Mouse (Mus musculus) intestine, postnatal 0 days (tissue): ENCODE measurements around the gene Trmt61a. TPM values are rescaled to one million over a fixed set of nuclear protein-coding genes. Genes with fewer than 3 reads are reported as not detected.

Experiments
- ATAC-seq: fragments of 200-750 bp; cut with Nextera tagmentation; 2 replicates; pipeline ENCODE4 v1.8.0; 2017; ENCODE audit warnings: mild to moderate bottlenecking, moderate TSS enrichment, moderate library complexity
- H3K27ac ChIP-seq: fragments of 300-500 bp; sonication (generic); 2 replicates; pipeline ENCODE4 v1.5.1; 2014; ENCODE audit warnings: mild to moderate bottlenecking, low read depth, low read length, moderate library complexity
- H3K27me3 ChIP-seq: fragments of 300-500 bp; sonication (generic); replicated peaks from 2 replicates; pipeline ENCODE4 v1.6.1; 2014; ENCODE audit warnings: low read length, mixed read lengths; ENCODE audit not compliant: control insufficient read depth, insufficient read depth
- H3K36me3 ChIP-seq: fragments of 300-500 bp; sonication (generic); 2 replicates; pipeline ENCODE4 v1.6.1; 2014; ENCODE audit warnings: mild to moderate bottlenecking, moderate library complexity; ENCODE audit not compliant: control insufficient read depth, insufficient read depth
- H3K4me1 ChIP-seq: fragments of 300-500 bp; sonication (generic); replicated peaks from 2 replicates; pipeline ENCODE4 v1.6.1; 2014; ENCODE audit warnings: antibody characterized with exemption, low read length, mixed read lengths; ENCODE audit not compliant: control insufficient read depth, insufficient read depth
- H3K4me2 ChIP-seq: fragments of 300-500 bp; sonication (generic); replicated peaks from 2 replicates; pipeline ENCODE4 v1.6.1; 2014; ENCODE audit warnings: low read depth, mild to moderate bottlenecking, moderate library complexity
- H3K4me3 ChIP-seq: fragments of 300-500 bp; sonication (generic); 2 replicates; pipeline ENCODE4 v1.5.1; 2014; ENCODE audit warnings: low read depth, low read length
- H3K9ac ChIP-seq: fragments of 300-500 bp; sonication (generic); 2 replicates; pipeline ENCODE4 v1.6.1; 2014; ENCODE audit warnings: mild to moderate bottlenecking, low read depth, low read length
- H3K9me3 ChIP-seq: fragments of 300-500 bp; sonication (generic); 2 replicates; pipeline ENCODE4 v1.6.1; 2016; ENCODE audit warnings: mixed run types; ENCODE audit not compliant: control insufficient read depth
- CTCF ChIP-seq: sonication (generic); IDR thresholded peaks from 2 replicates; pipeline ENCODE4 v1.5.1; 2016; ENCODE audit warnings: low read depth, mild to moderate bottlenecking, control low read depth, antibody characterized with exemption, moderate library complexity
- WGBS: fragments of 180-500 bp; shearing (Covaris S2); extraction: QIAGEN DNeasy Blood & Tissue Kit; methylation state at CpG from one replicate; pipeline ENCODE4 v1.1.7; 2014; 5-methylcytosine and 5-hydroxymethylcytosine counted together
- polyA plus RNA-seq: library from polyadenylated mRNA; unstranded; fragments of >200 nt; fragmentation: Nextera tagmentation; extraction: Ambion mirVana; gene quantifications from 2 replicates; pipeline ENCODE4 v1.2.1, GENCODE M21; 2015

Gene Trmt61a
- polyA plus RNA-seq, 1 experiment from 2014 or later: 5.6 TPM

GRCm38 (mm10) chr12:111687350-111688068, 9.6 kb downstream of the Trmt61a start:
- no peak overlapping the region for H3K4me3 ChIP-seq
- 28% methylated on average over 14 of the region's 14 CpGs for WGBS
- TF ChIP-seq CTCF: no peak
- peak overlapping the region; percentile 69 for H3K27ac ChIP-seq
- H3K27me3 ChIP-seq: no peaks in the 10 kb centered on the region
- H3K9me3 ChIP-seq: no peaks in the 10 kb centered on the region
- H3K4me2 ChIP-seq: no peak overlapping the region
- peak; percentile 44 for ATAC-seq
- H3K4me1 ChIP-seq: peaks cover 28% of the 10 kb centered on the region; the same call in 1 of the 2 replicates
- H3K9ac ChIP-seq: no peak overlapping the region; the same call in 1 of the 2 replicates
- H3K36me3 ChIP-seq: 0 out of 2 replicates have a peak, but pooled peaks cover under 1% of the 10 kb centered on the region

GRCm38 (mm10) chr12:111688069-111688428, 10.1 kb downstream of the Trmt61a start:
- H3K36me3 ChIP-seq: no peaks in the 10 kb centered on the region
- no peak for TF ChIP-seq CTCF
- no peaks in the 10 kb centered on the region for H3K27me3 ChIP-seq
- no peaks in the 10 kb centered on the region for H3K9me3 ChIP-seq
- no peak overlapping the region for H3K4me3 ChIP-seq
- ATAC-seq: no peak
- no peak overlapping the region for H3K9ac ChIP-seq
- H3K27ac ChIP-seq: no peak overlapping the region
- peaks cover 29% of the 10 kb centered on the region; the same call in 1 of the 2 replicates for H3K4me1 ChIP-seq
- H3K4me2 ChIP-seq: no peak overlapping the region
- 35% methylated on average over 2 of the region's 2 CpGs for WGBS

- ATAC-seq: peak; percentile 70
- Histone ChIP-seq H3K36me3 (no peaks in the 10 kb centered on the region), H3K27ac (peak overlapping the region; percentile 28; the same call in 1 of the 2 replicates), H3K4me1 (peaks cover 37% of the 10 kb centered on the region), H3K27me3 (no peaks in the 10 kb centered on the region), H3K4me3 (no peak overlapping the region), H3K4me2 (0 out of 2 replicates have a peak overlapping the region, but pooled peaks have one; percentile 9), H3K9me3 (no peaks in the 10 kb centered on the region), H3K9ac (no peak overlapping the region)
- no peak for TF ChIP-seq CTCF
- WGBS: 40% methylated on average over 11 of the region's 11 CpGs
These were observed 11.5 kb downstream of the Trmt61a start for GRCm38 (mm10) chr12:111689426-111689825.

- peaks cover 40% of the 10 kb centered on the region for H3K4me1 ChIP-seq
- peak; percentile 19; the same call in 1 of the 2 replicates for TF ChIP-seq CTCF
- H3K9ac ChIP-seq: no peak overlapping the region
- no peak overlapping the region for H3K4me3 ChIP-seq
- H3K36me3 ChIP-seq: no peaks in the 10 kb centered on the region
- H3K27me3 ChIP-seq: no peaks in the 10 kb centered on the region
- no peaks in the 10 kb centered on the region for H3K9me3 ChIP-seq
- ATAC-seq: no peak
- WGBS: 43% methylated on average over 5 of the region's 5 CpGs
- no peak overlapping the region for H3K4me2 ChIP-seq
- no peak overlapping the region for H3K27ac ChIP-seq
These were observed 13.5 kb downstream of the Trmt61a start for GRCm38 (mm10) chr12:111691346-111691872.

- H3K27ac ChIP-seq: peak overlapping the region; percentile 70; the same call in 1 of the 2 replicates
- no peak for TF ChIP-seq CTCF
- ATAC-seq: no peak
- H3K9me3 ChIP-seq: no peaks in the 10 kb centered on the region
- H3K9ac ChIP-seq: 0 out of 2 replicates have a peak overlapping the region, but pooled peaks have one; percentile 7
- no peaks in the 10 kb centered on the region for H3K27me3 ChIP-seq
- H3K36me3 ChIP-seq: no peaks in the 10 kb centered on the region
- peaks cover 28% of the 10 kb centered on the region for H3K4me1 ChIP-seq
- WGBS: 87% methylated on average over 5 of the region's 5 CpGs
- H3K4me2 ChIP-seq: no peak overlapping the region
- no peak overlapping the region for H3K4me3 ChIP-seq
These were observed 15.0 kb downstream of the Trmt61a start for GRCm38 (mm10) chr12:111692899-111693298.
